Comparison of ENCODE assay signal across 9 mouse cellular contexts in genomic region chr9:65195621-65195981, GRCm38 (mm10). TPM values are rescaled to one million over a fixed set of nuclear protein-coding genes. Genes with fewer than 3 reads are reported as not detected.
DNase-seq lines count a peak whose midpoint lies in the region; ATAC-seq lines count a peak whose summit lies in the region.
"Had no signal": no experiment of that assay in that cellular context is flagged by ENCODE, and none has a peak within 500 bp of the region (broad histone marks: within the 10 kb centered on the region; RNA-seq: fewer than 3 reads in every experiment).

No protein-coding gene starts in this region.

- no peaks in the 10 kb centered on the region for H3K9me3 ChIP-seq in embryonic facial prominence, embryonic 14.5 days (ENCODE audit: control insufficient read depth, low read length)

- intact Hi-C loops in heart, postnatal 25 days (cut with DNase I), result no loop called here

- peak; percentile 50 for DNase-seq in cerebellum, adult 11-12 months
- peak; percentile 66 for DNase-seq in NIH3T3 (ENCODE audit: low read depth)
- DNase-seq in embryonic facial prominence, embryonic 14.5 days (ENCODE audit: low spot score), result peak; percentile 64
- DNase-seq in heart, postnatal 25 days (ENCODE audit: low spot score), result peak; percentile 21
- DNase-seq in kidney, postnatal 36 days, result peak; percentile 67 to 69
- peak; percentile 32 for DNase-seq in thymus, postnatal 14 days

- H3K27me3 ChIP-seq in embryonic facial prominence, embryonic 14.5 days (replicated peaks; ENCODE audit: control insufficient read depth, insufficient read depth, low read length), result no peaks in the 10 kb centered on the region

- H3K79me2 ChIP-seq in macrophage (ENCODE audit: inconsistent target), result no peaks in the 10 kb centered on the region

- peak overlapping the region; percentile 15; the same call in 1 of the 2 replicates for H3K4me2 ChIP-seq in embryonic facial prominence, embryonic 14.5 days (ENCODE audit: low read depth, low read length)

- ATAC-seq in cerebellum, adult (ENCODE audit: insufficient number of reproducible peaks, low FRiP score, low TSS enrichment), result no peak
- no peak for ATAC-seq in embryonic facial prominence, embryonic 14.5 days (ENCODE audit: low read depth)

- 27% methylated on average over 8 of the region's 8 CpGs for WGBS in embryonic facial prominence, embryonic 14.5 days
- 4% methylated on average over 8 of the region's 8 CpGs for WGBS in macrophage (ENCODE audit: missing documents)

- H3K4me3 ChIP-seq in embryonic facial prominence, embryonic 14.5 days (ENCODE audit: low read depth, low read length), result no peak overlapping the region
- H3K4me3 ChIP-seq in macrophage (ENCODE audit: inconsistent target), result no peak overlapping the region

- peak overlapping the region; percentile 78 for H3K27ac ChIP-seq in embryonic facial prominence, embryonic 14.5 days (replicated peaks; ENCODE audit: low read depth, low read length)
- peak overlapping the region; percentile 62 for H3K27ac ChIP-seq in macrophage

- no peaks in the 10 kb centered on the region for H3K36me3 ChIP-seq in embryonic facial prominence, embryonic 14.5 days (ENCODE audit: control insufficient read depth, insufficient read depth, low read length)
- H3K36me3 ChIP-seq in macrophage (ENCODE audit: inconsistent target), result no peaks in the 10 kb centered on the region

- H3K4me1 ChIP-seq in embryonic facial prominence, embryonic 14.5 days (ENCODE audit: control insufficient read depth, insufficient read depth, low read length), result peaks cover 3% of the 10 kb centered on the region; the same call in 1 of the 2 replicates

- H3K9ac ChIP-seq in embryonic facial prominence, embryonic 14.5 days (ENCODE audit: low read depth, low read length), result peak overlapping the region; percentile 20; the same call in 1 of the 2 replicates

RNA-seq across cellular contexts. Expression of gene Parp16, which starts 0.4 kb away (rescaled TPM):
- polyA plus RNA-seq in embryonic facial prominence, embryonic 14.5 days (2014; fragmentation: Nextera tagmentation; extraction: Ambion mirVana), result 6.9 and 7.2 TPM in 2 replicates
- total RNA-seq in heart, postnatal 25 days (2021), result 1 to 10 TPM; 4.2 TPM
- 1 to 10 TPM in 25 of 26 experiments, under 1 TPM in 1; 0.55 to 7.5 (median 2.6) TPM for total RNA-seq in macrophage (2018; cell fraction: chromatin; rRNA removed)
- 1 to 10 TPM in 24 of 26 experiments, under 1 TPM in 2; 0.56 to 2.7 (median 1.4) TPM for total RNA-seq in macrophage (2018; cell fraction: cytosol; rRNA removed)
- total RNA-seq in macrophage (2018; cell fraction: nucleus; rRNA removed), result 1 to 10 TPM in 22 of 26 experiments, under 1 TPM in 4; 0.54 to 6.5 (median 1.7) TPM
- polyA plus RNA-seq in macrophage (2018), result 2.0 to 3.2 TPM (median 2.1 TPM) in 3 replicates

RNA-seq across cellular contexts. Expression of gene Igdcc3, which starts 54.6 kb away (rescaled TPM):
- 1.1 and 1.4 TPM in 2 replicates for polyA plus RNA-seq in embryonic facial prominence, embryonic 14.5 days (2014; fragmentation: Nextera tagmentation; extraction: Ambion mirVana)
- under 1 TPM in 1 of 2 experiments, not detected in 1; 0.08 TPM for total RNA-seq in heart, postnatal 25 days (2021)
- not detected for total RNA-seq in macrophage (2018; cell fraction: chromatin; rRNA removed)
- not detected for total RNA-seq in macrophage (2018; cell fraction: cytosol; rRNA removed)
- not detected for total RNA-seq in macrophage (2018; cell fraction: nucleus; rRNA removed)
- not detected in 3 replicates for polyA plus RNA-seq in macrophage (2018)
- polyA plus RNA-seq: C2C12 had no signal
